Mouse (Mus musculus) retina, embryonic 14.5 days (tissue): ENCODE measurements around the gene Zcchc14.

Experiments used
- DNase-seq: peaks from one replicate; pipeline ENCODE4 v3.0.0-alpha.2; 2015; ENCODE audit warnings: low spot score

Zcchc14 gene

DNA sequence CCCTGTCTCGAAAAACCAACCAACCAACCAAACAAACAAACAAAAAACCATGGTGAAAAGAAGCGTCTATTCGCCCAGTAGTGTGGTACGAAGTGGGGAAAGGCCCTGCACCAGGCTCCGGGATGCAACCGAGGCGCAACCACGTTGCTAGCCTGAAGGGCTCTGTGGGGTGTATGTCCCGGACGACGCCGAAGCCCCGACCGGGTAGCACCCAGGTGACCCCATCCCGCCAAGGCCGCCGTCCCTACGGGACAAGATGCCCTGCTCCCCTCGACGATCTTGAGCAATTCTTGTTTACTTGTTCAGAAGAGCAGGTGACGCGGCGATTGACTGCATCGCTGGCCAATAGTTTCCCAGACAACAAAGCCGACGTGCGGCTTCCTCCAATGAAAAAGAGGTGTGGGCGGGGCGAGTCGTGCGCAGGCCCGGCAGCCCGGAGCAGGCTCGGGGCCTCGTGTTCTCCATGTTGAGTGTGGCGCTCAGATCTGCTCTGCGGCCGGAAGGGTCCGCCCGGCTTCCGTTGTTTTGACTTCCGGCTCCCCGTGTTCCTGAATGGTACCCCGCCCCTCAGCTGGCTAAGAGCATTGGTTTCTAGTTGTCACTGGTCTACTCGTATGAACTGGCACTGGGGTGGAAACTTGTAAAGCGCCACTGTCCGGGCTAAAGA, 67.4 kb downstream of the Zcchc14 start:
- DNase-seq = peak; percentile 100

DNA sequence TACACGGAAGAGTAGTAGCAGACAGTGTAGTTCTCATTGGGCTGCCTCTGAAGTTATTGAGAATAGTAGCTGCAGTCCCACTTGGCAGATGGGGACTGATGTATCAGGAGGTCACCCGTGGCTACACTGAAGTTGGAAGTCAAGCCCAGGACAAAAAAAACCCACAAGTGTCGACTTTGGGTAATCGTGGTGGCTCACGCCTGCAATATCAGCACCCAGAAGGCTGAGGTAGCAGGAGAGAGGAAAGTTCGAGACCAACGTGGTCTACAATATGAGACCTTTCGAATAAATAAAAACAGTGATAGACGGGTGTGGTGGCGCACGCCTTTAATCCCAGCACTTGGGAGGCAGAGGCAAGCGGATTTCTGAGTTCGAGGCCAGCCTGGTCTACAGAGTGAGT, 68.0 kb downstream of the Zcchc14 start:
- no peak for DNase-seq

DNA sequence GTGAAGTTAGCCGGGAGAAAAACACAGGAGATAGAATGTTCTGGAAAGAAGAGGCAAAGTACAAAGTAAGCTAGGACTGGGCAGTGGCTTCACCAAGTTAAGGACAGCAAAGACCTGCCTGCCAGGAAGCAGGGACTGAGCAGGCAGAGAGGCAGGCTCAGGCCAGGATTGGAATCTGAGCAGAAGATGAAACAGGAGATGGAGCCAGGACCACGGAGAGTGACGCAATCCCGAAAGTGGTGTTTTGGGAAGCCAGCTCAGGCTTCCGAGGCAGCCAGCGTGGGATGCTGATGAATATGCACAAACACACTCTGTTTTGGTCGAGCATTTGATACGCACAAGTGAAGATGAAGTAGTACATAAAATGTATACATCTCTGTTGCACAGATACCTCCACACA, 69.0 kb downstream of the Zcchc14 start:
- no peak for DNase-seq

DNA sequence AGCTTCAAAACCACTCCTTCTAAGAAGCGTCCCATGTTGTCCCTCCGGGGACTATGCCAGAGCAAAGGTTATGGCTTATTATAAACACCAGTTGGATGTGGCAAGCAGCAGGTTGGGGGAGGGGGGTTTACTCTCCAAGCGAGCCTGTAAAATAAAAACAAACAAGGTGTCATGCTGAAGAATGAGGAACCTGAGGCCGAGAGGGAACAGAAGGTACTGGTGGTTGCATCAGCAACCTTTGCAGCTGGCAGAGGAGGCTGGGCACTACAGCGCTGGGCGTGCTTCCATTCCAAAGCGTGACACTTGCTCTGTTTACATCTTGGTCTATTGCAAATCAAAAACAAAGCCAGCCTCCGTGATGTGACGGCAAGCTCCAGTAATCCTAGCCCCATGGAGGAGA, 72.2 kb downstream of the Zcchc14 start:
- DNase-seq = no peak

DNA sequence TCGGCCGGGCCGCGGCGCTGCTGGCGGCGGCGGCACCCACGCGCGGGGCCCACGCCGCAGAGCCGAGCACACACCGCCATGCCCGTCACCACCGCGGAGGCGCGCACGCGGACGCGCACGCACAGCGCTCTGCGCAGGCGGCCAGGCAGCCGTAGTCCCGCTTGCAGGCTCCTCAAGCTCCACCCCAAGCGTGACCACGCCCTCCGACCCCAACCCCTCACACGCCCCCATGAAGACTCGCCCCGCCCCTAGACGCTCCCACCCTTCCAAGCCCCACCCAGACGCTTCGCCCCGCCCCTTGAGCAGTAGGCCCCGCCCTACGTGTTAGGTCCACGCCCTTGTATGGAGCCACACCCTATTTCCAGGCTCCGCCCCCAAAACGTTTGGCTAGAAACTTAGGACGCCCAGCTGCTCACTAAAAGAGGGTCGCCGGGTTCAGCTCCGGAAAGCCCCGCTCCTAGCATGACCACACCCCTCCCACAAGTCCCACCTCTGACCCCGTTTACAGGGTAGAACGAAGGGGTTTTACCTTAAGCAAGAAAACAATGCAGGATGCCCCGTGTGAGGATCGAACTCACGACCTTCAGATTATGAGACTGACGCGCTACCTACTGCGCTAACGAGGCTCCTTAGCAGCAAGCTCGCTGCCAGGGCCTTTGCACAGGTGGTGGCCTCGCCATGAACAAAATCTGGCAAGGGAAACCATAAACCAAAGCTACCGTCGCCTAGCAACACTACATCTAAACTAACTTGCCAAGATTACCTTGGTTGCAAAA, 73.8 kb downstream of the Zcchc14 start, which contains the start of gene Fbxo31:
Fbxo31 (minus strand) TSS at position 131 of the 776 bp plus-strand sequence.
- peak; percentile 97 for DNase-seq

DNA sequence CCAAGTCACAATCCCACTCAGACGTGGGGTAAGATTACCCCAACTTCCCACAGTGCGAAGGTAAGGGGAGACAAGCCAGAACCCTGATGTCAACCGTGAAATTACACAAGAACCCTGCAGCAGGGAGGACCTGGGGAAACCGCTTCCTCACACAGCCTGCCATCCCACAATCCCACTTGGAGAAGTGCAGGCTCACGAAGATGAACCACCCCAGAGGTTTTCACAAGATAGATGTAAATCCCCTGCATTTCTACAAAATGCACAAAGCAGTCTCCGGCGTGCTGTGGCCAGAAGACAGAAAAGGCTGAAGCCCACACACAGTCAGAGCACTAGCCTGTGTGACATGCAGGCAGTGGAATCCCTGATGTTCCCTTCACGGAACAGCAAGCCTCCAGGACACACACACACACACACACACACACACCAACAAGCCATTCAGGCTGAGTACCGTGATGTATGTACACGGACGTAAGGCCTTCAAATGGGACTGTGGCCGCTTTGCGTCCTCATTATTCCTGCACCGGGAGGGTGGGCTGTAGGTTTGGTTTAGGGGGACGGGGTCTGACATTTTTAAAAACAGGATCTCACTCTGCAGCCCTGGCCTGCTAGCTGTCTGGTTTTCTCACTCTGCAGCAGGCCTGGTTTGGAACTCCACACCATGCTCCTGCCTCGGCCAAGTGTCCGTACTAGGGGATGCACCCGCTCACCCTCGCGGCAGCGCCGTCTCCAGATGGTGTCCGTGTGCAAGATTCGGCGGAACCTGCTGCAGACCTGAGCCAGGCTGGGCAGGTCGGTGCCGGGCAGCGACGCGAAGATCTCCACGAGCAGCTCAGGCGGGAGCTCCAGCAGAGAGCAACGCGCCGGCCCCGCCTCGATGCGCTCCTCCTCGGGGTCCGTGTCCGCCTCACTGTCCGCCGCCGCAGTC, 74.7 kb downstream of the Zcchc14 start:
- peak; percentile 47 for DNase-seq

DNA sequence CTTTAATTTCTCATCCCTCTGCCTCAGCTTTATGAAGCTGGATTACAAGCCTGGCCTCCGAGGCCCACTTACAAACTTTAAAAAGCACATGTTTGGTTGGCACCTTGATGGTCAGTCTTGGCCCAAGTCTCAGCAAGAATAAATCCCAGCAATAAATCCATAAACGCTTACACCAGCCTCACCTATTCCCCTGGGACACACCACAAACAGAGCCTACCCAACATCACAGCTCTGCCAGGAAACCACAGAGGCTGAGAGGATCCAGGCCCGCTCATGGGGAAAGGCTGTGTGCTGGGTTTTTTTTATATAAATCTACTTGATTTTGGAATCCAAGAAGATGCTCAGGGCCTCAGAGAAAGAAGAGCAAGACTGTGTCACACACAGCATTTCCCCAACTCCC, 77.0 kb downstream of the Zcchc14 start:
- DNase-seq = no peak

DNA sequence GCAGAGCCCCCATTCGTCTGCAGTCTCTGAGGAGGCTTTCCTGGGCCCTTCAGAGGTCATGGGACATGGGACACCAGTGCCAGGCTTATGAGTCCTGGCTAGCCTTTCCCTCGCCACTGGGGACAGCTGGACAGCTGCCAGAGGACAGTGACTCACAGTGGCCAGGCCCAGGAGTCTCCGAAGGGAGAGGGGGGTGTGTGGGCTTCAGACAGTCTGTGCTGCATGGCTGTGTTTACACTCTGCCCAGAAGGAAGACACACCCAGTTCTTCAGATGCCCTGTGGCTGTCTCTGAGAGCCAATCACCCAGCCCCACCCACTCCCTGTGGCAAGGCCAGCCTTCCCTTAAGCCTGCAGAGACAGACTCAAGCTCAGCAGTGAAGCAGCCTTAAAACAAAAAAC, 79.4 kb downstream of the Zcchc14 start:
- peak; percentile 14 for DNase-seq

DNA sequence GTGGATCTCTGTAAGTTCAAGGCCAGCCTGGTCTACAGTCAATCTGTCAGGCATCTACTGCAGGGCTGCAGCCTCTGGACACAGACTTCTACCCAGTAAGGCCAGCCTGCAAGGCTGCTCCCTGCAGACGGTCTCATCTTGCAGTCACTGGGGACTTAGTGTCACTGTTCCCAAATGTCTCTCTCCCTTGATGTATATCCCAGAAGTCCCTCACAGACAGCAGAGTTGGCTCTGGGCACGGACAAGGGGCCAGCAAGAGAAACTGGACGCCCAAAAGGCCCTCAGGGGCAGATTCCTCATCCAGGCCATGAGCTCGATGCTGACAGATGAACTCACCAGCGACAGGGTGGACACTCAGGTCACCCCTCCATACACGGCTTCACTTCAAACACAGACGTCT, 80.6 kb downstream of the Zcchc14 start:
- DNase-seq = no peak

DNA sequence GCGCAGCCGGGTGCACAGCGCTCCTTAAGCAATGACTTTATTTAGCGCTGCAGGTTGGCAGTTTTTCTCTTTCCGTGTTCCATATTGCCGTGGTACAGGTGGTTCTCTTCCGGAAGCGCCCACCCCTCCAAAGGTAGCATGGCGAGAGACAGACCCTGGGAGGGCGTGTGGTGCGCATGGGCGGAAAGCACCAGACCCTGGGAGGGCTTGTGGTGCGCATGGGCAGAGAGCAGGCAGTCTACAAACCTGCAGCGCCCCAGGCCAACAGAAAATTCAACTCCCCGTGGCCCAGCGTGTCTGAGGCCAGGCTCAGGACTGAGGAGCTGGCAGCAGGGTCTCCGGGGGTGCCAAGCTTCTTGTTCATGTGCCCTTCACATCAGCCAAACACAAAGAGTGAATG, 81.9 kb downstream of the Zcchc14 start:
- no peak for DNase-seq

DNA sequence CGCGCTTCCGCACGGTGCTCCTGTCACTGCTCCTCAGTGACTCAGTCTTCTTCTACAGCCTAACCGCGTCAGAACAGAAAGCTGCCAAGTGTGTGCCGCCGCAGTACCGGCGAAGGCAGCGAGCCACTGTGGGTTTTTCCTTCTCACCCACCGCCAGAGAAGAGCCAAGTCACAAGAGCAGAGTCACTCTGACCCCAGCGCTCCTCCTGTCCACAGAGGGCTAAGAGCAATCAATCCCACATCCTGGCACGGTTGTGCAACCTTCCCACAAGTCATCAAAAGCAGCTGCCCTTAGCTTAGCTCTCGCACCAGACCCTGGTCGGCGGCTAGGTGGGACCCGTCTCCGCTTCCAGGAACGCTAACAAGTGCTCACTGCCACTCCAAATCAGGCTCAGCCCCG, 82.4 kb downstream of the Zcchc14 start:
- no peak for DNase-seq

DNA sequence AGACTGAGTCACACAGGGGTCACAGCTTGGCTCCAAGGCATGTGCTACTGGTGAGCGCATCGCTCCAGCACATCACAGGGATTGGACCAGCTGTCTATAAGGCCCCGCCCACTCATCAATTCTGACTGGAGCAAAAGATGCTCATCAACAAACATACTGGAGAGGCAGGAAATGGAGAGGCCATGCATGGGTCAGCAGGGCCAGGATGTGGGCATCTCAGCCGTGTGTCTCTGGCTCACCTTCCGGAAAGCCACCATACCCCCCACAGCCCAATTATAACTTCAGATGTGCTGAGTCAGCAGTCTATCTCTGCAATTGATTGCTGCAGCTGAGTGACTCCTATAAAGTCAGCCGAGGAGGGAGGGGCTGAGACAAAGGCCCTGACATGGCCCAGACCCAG, 84.4 kb downstream of the Zcchc14 start:
- DNase-seq = peak; percentile 7

DNA sequence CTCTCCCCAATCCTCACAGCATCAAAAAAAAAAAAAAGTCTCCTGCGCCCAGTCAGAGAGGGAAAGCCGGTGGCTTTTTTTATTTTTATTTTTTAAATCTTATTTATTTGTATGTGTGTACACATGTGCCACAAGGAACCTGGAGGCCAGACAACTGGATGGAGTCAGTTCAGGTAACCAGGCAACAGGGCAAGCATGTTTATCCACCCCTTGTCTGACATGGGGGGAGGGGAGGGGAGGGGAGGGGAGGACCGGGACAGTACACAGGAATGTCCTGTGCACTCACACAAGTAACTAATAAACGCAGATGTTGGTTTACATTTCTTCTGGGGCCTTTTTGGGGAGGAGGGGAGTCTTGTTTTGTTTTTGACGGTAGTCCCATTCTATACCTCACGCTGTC, 89.0 kb downstream of the Zcchc14 start:
- no peak for DNase-seq

DNA sequence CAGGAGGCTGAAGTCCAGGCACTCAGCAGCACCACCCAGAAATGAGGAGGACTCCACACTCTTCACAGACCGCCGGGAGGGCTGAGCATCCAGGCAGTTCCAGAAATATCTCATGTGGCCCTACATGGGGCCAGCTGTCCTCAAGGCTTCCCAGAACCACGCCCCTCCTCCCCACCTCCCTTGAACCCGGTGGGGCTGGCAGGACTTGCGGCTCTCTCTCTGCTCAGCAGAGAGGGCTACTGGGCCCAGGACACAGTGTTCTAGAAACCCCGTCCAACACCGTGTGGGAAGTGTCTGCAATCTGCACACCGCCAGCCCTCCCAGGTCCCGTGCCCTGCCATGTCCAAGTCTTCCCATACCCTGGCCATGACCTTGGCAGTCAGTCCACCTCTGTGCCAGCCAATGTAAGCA, 89.8 kb downstream of the Zcchc14 start:
- no peak for DNase-seq

DNA sequence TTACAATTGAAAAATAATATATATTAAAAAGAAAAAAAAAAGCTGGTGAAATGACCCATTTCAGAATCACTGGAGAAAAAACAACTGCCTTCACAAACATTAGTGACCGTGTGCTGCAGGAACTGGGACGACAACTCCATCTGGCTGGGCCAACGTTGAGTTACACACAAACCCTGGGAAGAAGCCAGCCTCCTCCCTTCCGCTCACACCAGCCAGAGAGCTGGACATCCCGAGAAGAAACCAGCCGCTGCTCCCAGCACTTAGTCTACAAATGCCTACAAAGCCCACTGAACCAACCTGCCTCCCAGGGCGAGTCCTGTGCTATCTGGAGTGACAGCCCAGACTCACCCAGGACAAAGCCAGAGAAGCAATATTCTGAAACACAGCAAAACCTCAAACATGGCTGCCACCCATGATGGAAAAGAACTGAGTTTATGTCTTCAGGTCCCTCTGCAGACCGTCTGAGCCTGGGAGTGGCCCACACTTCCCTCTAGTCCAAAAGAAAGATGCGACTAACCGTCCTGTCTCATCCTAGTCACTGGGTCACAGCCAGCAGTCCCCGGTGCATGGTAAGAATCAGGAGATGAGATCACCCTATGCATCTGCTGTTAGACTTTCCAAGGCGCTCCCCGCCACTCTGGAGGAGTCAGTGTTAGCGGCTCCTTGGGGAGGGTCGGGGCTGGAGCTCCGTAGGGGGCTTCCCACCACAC, 90.9 kb downstream of the Zcchc14 start:
- DNase-seq = no peak

DNA sequence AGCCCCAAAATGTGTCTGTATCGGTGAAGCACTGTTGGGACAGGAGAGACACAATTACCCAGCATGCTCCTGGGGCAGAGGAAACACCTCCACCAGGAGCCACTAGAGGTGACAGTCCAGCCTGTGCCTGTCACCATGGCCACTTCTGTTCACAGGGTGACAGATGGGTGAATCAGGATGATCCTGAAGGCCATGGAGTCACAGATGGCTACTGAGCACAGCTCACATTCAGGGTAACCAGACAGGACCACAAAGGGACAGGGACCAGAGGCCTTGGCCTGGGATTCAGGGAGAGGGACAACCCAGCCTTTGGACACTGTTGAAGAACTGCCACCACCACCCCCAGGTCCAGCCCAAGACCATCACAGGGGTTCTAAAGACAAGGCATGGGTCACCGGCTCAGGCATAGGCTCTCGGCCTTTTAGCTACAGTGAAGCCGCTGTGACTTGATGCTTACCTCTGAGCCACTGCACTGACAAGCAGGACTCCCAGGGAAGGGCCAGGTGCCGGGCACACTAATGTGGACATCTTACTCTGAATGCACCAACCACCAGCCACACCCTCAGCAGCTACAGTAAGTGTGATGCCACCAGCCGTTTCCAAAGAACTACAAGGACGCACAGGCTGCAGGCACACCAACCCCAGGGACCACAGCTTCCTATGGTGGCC, 92.1 kb downstream of the Zcchc14 start:
- no peak for DNase-seq

DNA sequence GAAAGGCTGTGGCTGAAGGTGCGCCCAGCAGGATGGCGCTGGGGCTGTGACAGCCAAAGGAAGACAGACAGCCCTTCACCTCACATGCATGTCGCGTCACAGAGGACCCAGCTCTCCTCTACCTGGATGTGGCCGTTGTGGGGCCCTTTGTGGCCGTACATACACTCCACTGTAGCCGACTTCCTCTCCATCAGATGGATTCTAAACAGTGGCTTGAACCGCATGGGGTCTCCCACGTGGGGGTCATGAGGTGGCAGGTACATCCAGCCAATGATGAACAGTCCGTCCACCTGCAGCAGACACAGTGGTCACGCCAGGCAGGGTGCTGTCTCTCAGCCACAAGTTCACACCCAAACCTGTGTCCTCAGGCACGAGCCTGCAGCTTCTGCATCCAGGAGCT, 92.9 kb downstream of the Zcchc14 start:
- DNase-seq = no peak

DNA sequence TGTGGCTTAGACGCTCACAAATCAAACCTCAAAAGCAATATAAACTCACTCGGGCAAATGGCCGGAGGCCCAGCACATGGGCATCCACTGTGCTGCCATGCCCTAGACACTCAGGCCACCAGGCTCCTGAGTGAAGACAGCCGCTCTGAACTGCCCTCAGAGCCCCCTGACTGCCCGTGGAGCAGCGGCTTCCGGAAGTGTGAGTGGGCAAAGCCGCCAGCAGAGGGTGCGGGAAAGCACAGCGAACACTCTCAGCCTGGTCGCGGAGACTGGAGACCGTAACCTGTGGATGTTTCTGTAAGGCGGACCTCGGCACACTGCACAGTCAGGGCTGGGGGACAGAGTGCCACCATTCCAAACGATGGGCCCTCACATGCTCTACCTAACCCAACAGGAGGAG, 94.2 kb downstream of the Zcchc14 start:
- no peak for DNase-seq

DNA sequence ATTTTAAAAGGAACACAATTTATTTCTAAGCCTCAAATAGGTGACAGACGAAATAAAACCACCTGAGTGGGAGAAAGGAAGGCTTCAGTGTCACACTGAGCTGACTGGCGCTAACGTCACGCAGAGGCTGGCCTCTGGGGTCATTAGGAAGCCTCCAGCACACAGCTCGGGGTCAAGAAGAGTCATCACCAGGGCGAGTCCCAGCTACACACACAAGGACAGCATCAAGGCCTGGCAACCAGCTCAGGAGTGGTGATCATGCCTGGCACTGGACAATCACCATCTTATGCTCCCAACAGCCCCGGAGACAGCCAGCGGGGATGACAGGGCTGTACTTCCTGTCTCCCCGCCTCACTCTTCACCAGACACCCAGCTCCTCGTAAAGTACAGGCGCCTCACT, 95.0 kb downstream of the Zcchc14 start:
- DNase-seq = no peak

DNA sequence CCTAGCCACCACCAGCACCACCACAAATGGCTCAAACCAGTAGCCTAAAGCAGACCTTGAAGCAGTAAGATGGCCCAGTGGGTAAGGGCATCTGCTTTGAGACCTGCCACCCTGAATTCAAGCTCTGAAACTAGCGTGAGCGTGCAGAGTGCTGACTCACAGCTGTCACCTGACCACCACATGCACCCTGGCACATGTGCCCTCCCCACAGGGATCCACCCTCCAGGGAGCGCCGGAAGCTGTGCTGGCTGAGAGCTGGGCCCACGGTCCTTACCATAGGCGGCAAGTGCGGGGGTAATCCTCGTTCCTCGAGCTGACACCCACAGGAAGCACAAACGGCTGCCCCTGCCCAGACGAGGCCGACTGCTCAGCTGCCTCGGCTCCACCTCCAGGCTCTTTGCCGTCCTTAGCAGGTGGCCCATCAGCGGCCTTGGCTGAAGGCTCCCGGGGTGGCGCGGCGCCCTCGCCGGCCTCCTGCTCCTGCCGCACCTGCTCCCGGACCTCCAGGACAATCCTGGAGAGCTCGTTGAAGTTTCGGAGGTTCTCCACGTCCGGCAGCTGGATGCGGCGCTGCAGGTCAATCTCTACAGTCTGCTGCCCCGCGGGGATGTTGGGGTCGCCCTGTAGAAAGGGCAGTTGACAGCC, 98.7 kb downstream of the Zcchc14 start:
- no peak for DNase-seq

DNA sequence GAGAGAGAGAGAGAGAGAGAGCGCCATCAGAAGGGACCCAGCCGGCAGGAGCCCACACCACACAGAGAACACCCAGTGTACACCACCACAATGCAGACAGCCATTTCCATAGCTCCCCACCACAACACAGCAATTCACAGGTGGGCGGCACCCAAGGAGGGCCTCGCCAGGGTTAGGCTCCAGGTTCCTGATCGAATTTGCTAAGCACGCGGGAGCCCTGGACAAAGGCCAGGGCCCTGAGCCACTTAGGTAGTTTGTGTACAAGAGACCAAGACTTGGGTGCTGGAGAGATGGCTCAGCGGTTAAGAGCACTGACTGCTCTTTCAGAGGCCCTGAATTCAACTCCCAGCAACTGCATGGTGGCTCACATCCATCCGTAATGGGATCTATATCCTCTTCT, 100.2 kb downstream of the Zcchc14 start:
- no peak for DNase-seq
